Mouse (Mus musculus) kidney, postnatal 36 days (tissue): ENCODE data around the gene Gnpnat1.
"Not testable (repeated sequence)": the region's sequence is repeated elsewhere in the genome, so short reads cannot be mapped to it uniquely, and the experiment has no call there.

ENCODE experiments used
- DNase-seq, 2 experiments: peaks; one replicate each; pipeline ENCODE4 v3.0.0; 2021 to 2022; ENCODE audit warnings: mixed read lengths in 2 of 2

Gnpnat1 gene

GRCm38 (mm10) chr14:45404813-45405212, at the start of gene Gnpnat1:
Gene Gnpnat1, minus strand, starts transcription at chr14:45404913.
- not testable (repeated sequence) for DNase-seq

- peak in 1 of 2 experiments; percentile 47 for DNase-seq
These were observed 49.0 kb upstream of the Gnpnat1 start for GRCm38 (mm10) chr14:45453538-45454233.

DNA sequence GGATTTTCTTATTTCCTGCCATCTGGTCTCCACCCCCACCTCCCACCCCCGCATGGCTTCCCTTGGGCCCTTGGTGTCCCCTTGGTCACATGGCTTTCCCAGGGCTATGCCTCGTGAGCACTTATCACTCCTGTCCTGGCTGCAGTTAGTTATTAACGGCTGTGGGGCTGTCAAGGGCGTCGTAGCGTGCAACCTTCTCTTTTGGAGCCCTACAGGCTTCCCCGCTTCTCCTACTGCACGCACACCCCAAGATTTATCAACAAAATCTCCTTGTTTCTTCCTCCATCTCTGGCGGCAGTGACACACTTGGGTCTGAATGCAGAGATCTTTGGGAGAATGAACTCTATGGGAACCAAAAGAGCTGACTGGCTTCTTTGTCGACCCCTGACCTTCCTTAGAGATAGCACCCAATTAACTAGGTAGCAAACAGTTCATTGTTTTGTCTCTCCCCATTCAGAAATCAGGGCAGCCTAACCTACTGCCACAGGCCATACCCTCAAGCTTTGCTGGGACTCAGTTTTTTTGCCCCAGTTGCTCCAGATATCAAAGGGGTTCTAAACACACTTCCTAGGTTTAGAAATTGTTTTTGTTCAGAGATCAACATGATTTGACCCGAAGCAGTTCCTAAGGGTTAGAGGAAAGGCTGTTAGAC, 48.3 kb upstream of the Gnpnat1 start:
- DNase-seq = peak; percentile 79 to 88

GRCm38 (mm10) chr14:45452148-45452547, 47.4 kb upstream of the Gnpnat1 start:
- DNase-seq = peak in 1 of 2 experiments; percentile 49

- DNase-seq = no peak
These were observed 46.4 kb upstream of the Gnpnat1 start for GRCm38 (mm10) chr14:45451090-45451489.

DNA sequence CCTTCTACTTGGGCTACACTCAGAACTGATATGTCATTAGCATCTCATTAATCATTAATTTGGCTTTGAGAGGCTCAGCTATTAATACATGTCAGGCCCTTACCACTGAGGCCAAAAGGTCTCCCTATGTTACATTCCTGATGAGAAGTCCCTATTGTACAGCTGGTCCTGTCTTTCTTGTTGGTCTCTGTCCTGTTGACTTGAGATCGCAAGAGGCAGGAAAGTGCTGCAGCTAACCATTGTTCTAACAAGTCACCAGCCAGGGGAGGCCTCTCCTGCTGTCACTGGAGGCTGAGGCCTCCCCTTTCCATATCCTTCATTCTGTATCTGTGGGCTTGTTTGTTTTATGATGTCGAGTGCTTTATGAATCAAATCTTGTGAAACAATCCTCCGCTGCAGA, 42.1 kb upstream of the Gnpnat1 start:
- DNase-seq = no peak

DNA sequence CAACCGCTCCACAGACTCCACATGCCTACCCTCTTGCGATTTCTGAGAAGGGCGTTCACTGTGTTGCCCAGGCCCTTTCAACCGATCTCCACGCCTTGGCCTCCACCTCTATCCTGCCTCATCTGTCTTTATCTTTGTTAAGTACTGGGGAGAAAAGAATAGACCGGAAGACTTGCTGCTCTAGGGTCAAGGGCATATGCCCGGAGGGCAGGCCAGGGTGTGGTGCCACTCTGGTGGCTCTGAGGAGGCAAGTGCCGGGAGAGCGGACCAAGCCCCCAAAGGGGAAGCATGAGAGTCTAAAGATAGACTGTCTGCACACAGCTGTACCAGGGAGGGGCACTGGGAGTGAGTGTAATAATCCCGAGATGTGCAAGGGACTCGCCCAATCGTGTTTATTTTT, 40.7 kb upstream of the Gnpnat1 start:
- no peak for DNase-seq

- DNase-seq = no peak
These were observed 40.2 kb upstream of the Gnpnat1 start for GRCm38 (mm10) chr14:45444870-45445269.

- DNase-seq = no peak
These were observed 38.3 kb upstream of the Gnpnat1 start for GRCm38 (mm10) chr14:45442781-45443560.

GRCm38 (mm10) chr14:45441291-45441690, 36.6 kb upstream of the Gnpnat1 start:
- DNase-seq = no peak

GRCm38 (mm10) chr14:45439387-45439786, 34.7 kb upstream of the Gnpnat1 start:
- DNase-seq = no peak

DNA sequence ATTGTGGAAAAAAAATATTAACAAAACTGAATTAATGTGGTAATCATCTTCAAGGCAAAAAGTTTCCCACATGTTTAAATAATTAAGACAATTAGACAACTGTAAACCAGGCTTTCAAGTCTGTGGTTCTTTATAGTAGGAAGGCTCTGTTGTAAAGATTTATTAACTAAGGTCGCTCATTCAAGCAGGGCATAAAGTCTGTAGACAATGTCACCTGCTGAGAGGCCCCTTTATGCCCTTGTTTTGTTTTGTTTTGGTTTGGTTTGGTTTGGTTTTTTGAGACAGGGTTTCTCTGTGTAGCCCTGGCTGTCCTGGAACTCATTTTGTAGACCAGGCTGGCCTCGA, 34.2 kb upstream of the Gnpnat1 start:
- no peak for DNase-seq

DNA sequence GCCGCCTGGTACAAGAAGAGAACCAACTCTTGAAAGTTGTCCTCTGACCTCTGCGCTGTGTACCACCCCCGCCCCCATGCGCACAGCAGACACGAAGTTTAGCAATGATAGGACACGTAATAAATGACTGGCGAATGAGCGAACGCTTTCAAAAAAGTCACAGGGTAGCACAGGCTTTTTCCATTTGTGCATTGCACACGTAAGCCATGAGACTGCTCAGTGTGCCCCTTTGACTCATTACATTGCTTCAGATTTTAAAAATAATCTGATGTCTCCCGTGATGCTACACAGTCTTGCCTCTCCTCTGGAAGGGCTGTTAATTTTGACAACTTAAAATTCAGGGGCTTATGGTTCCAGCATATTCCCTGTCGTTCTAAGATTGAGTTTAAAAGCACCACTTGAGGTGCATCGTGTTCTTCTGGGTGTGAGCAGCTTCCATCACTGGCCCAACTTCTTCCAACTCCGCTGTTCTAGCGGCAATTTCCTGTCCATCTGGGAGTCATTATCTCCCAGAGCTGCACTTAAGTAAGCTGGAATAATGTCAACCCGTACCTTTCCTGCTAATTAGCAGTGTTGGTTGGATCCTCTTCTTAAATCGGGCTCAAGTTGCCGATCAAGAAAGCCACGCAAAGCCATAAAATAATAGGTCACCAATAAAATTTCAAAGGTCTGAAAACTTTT, 33.7 kb upstream of the Gnpnat1 start:
- peak in 1 of 2 experiments; percentile 39 for DNase-seq

DNA sequence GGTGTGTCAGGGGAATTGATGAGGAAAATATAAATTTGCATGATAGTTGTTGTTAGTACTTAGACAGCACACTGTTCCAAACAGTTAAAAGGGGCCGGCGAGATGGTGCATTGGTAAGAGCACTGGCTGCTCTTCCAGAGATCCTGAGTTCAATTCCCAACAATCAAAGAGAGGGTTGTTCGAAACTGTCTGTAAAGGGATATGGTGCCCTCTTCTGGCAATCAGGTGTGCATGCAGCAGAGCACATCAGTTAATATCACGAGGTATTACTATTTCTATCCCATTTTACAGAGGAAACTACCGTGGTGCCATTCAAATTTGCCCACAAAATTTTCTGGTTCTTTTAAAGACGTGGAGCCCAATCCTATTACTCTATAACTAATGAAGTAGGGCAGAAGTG, 29.5 kb upstream of the Gnpnat1 start:
- DNase-seq = no peak

GRCm38 (mm10) chr14:45432003-45432402, 27.3 kb upstream of the Gnpnat1 start:
- peak in 1 of 2 experiments; percentile 46 for DNase-seq

DNA sequence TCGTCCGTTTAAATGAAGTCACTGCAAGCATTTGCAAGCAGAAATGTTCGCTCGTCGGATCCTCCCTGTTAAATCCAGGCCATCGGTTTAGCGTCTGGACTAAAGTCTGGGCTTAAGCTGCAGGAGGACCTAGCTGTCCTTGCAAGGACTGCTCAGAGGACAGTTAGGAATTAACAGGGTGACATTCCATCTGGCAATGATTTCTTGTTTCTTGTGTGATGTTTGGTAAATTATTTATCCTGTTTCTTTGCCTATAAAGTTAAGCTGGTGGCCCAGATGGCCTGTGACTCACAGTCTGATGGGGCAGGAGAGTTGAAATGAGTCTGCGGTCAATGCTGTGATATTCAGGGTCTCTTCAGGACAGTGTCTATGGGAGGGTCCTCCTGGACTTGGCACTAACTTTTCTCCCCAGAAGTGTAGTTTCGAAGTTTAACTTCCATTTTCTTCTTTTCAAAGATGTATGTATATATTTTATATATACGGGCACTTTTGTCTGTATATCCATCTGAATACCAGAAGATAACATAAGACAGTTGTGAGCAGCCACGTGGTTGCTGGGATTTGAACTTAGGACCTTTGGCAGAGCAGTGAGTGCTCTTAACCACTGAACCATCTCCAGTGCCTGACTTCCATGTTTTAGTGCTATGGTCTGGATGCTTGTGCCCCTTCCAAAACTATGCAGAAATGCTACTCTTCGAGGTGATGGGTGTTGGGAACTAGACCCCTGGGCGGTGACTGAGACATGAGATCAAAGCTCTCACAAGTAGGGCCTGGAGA, 25.5 kb upstream of the Gnpnat1 start:
- peak; percentile 71 to 87 for DNase-seq

DNA sequence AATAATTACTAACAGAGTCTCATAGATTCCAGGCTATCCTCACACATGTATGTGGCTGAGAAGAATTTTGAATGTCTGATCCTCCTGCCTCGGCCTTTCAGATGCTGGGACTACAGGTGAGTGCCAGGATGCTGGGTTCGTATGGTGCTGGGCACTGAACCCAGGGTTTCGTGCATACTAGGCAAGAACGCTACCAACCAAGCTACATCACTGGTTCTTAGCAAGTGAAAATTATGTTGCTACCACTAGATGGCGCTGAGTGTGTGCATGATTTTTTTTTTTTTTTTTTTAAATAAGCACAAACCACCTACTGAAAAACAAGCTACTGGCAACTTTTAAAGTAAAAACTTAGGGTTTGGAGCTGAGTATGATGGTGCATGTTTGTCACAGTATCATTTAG, 18.5 kb upstream of the Gnpnat1 start:
- DNase-seq = peak; percentile 57 to 66

GRCm38 (mm10) chr14:45422371-45422770, 17.7 kb upstream of the Gnpnat1 start:
- no peak for DNase-seq

- no peak for DNase-seq
These were observed 14.6 kb upstream of the Gnpnat1 start for GRCm38 (mm10) chr14:45419323-45419722.

- no peak for DNase-seq
These were observed 13.8 kb upstream of the Gnpnat1 start for GRCm38 (mm10) chr14:45418553-45418952.

DNA sequence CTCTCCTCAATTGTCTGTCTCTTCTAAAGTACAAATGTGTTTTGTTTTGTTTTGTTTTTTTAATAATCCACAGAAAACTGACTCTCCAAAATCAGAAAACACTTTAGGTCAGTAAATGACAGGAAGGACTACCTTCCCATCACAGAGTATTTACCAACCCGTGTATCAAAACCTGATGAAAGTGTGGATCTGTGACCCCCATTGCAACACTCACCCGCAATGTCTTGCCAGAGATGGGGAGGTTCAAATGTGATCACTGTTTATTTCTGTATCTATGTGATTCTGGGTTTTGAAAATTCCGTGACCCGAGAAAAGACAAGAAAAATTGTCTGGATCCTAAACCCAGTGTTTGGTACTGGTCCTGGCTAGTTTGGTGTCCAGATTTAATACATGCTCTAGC, 11.6 kb upstream of the Gnpnat1 start:
- no peak for DNase-seq

DNA sequence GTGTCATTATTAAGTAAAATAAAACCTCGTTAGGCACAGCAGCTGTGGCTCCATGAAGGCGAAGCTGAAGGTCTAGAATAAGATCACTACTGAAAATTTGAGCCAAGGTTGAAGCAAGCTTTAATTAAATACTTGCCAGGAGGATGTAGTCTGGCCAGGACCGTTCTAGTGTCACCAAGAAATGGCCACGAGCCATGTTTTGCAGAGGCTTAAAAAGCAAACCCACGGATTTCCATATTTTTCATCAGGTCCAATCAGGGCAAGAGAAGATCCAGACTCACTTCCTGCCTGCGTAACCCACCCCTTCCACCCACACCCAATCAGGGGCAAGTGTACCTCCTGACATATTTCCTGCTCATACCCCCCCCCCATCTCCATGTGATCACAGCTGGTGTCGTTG, 1.1 kb downstream of the Gnpnat1 start:
- no peak for DNase-seq
